Mouse (Mus musculus) lung, adult 2 months (tissue): ENCODE measurements around the gene Mbd3l2.
"Not testable (repeated sequence)": the region's sequence is repeated elsewhere in the genome, so short reads cannot be mapped to it uniquely, and the experiment has no call there.

ENCODE experiments used
- CTCF ChIP-seq: fragments of 200-500 bp; IDR thresholded peaks from 2 replicates; pipeline ENCODE4 v1.5.1; 2011; ENCODE audit warnings: mild to moderate bottlenecking, low read length, control low read depth; ENCODE audit not compliant: insufficient read depth
- POLR2A ChIP-seq: fragments of 200-500 bp; IDR thresholded peaks from 2 replicates; pipeline ENCODE4 v1.6.1; 2011; ENCODE audit warnings: low read depth, mild to moderate bottlenecking, control low read depth, low read length, borderline replicate concordance; ENCODE audit errors: extremely low read depth

DNA sequence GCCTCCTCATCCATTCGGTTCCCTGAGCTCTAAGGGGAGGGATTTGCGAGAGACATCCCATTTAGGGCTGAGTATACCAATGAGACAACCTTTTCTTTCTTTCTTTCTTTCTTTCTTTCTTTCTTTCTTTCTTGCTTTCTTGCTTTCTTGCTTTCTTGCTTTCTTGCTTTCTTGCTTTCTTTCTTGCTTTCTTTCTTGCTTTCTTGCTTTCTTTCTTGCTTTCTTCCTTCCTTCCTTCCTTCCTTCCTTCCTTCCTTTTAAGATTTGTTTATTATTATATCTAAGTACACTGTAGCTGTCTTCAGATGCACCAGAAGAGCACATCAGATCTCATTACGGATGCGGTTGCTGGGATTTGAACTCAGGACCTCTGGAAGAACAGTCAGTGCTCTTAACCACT, 18.1 kb upstream of the Mbd3l2 start:
- not testable (repeated sequence) for TF ChIP-seq CTCF, POLR2A
